Mouse (Mus musculus) hindbrain, postnatal 0 days (tissue): ENCODE measurements around the gene Slit3. TPM values are rescaled to one million over a fixed set of nuclear protein-coding genes. Genes with fewer than 3 reads are reported as not detected.

Experiments used
- ATAC-seq: fragments of 200-750 bp; cut with Nextera tagmentation; 2 replicates; pipeline ENCODE4 v1.8.0; 2017; ENCODE audit warnings: mild to moderate bottlenecking, moderate TSS enrichment, moderate library complexity
- DNase-seq: peaks from one replicate; pipeline ENCODE4 v3.0.0-alpha.2; 2015; ENCODE audit warnings: low spot score
- H3K27ac ChIP-seq: fragments of 300-500 bp; sonication (generic); 2 replicates; pipeline ENCODE4 v1.5.1; 2014; ENCODE audit warnings: mild to moderate bottlenecking
- H3K27me3 ChIP-seq: fragments of 300-500 bp; sonication (generic); 2 replicates; pipeline ENCODE4 v1.6.1; 2014; ENCODE audit warnings: low read length, mixed read lengths; ENCODE audit not compliant: insufficient read depth
- H3K36me3 ChIP-seq: fragments of 300-500 bp; sonication (generic); 2 replicates; pipeline ENCODE4 v1.6.1; 2014; ENCODE audit warnings: low read length, mixed read lengths; ENCODE audit not compliant: insufficient read depth
- H3K4me1 ChIP-seq: fragments of 300-500 bp; sonication (generic); 2 replicates; pipeline ENCODE4 v1.6.1; 2014; ENCODE audit warnings: antibody characterized with exemption, low read length, mixed read lengths; ENCODE audit not compliant: insufficient read depth
- H3K4me2 ChIP-seq: fragments of 300-500 bp; sonication (generic); 2 replicates; pipeline ENCODE4 v1.6.1; 2014; ENCODE audit warnings: low read depth, mild to moderate bottlenecking, low read length, moderate library complexity, mixed read lengths
- H3K4me3 ChIP-seq: fragments of 300-500 bp; sonication (generic); 2 replicates; pipeline ENCODE4 v1.5.1; 2014; ENCODE audit warnings: low read length
- H3K9ac ChIP-seq: fragments of 300-500 bp; sonication (generic); replicated peaks from 2 replicates; pipeline ENCODE4 v1.6.1; 2014; ENCODE audit warnings: mild to moderate bottlenecking, low read length, moderate library complexity, mixed read lengths
- H3K9me3 ChIP-seq: fragments of 300-500 bp; sonication (generic); 2 replicates; pipeline ENCODE4 v1.6.1; 2016; ENCODE audit warnings: low read length, mixed read lengths
- CTCF ChIP-seq: IDR thresholded peaks from 2 replicates; pipeline ENCODE4 v1.5.1; 2016; ENCODE audit warnings: antibody characterized with exemption, control low read depth, low read depth
- WGBS: fragments of 180-500 bp; shearing (Covaris S2); extraction: QIAGEN DNeasy Blood & Tissue Kit; methylation state at CpG from one replicate; pipeline ENCODE4 v1.1.7; 2014; 5-methylcytosine and 5-hydroxymethylcytosine counted together
- polyA plus RNA-seq: library from polyadenylated mRNA; unstranded; fragments of >200 nt; fragmentation: Nextera tagmentation; extraction: Ambion mirVana; gene quantifications from 2 replicates; pipeline ENCODE4 v1.2.1, GENCODE M21; 2015
- total RNA-seq: library from RNA; depleted of rRNA; stranded (reverse); fragments of >200 nt; gene quantifications from 2 replicates; pipeline ENCODE4 v1.2.3, GENCODE M21; 2014

Slit3 gene
- total and polyA plus RNA-seq, 2 experiments from 2014 or later = 4.9 to 13.4 TPM

DNA sequence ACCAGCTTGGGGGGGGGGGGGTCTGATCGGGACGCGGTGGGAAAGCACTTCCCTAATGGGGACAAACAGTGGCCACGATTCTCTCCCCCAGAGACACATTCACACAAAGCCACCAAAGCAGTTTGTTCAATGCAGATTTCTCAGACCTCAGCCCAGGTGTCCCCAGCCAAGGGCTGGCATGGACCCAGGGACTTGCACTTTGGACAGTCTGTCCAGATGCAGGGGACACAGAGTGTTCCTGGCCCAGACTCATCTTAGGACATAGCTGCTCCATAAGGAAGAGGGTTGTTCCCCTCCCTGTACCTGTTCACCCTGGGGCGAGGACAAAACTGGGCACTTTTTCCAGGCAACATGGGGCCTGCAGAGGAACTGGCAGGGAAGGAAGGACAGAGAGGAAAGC, 577.9 kb downstream of the Slit3 start:
- WGBS = 78% methylated on average over 5 of the region's 5 CpGs

DNA sequence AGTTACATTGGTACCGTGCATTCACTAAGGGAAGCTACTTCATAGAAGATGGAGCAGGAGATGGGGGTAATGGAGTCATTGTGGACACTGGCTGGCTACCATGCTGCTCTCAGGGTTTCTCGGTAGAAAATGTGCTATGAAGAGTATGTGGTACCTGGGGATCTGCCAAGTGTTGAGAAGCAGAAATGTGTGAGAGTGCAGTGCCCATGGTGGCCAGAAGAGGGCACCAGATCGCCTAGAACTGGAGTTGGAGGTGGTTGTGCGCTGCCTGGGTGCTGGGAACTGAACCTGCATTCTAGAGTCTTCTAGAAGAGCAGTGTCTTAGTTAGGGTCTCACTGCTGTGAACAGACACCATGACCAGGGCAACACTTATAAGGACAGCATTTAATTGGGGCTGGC, 582.4 kb downstream of the Slit3 start:
- DNase-seq (no peak), ATAC-seq (no peak)
- H3K9ac ChIP-seq = no peak overlapping the region
- H3K27me3 ChIP-seq = no peaks in the 10 kb centered on the region
- H3K4me1 ChIP-seq = no peaks in the 10 kb centered on the region
- no peak overlapping the region for H3K4me2 ChIP-seq
- no peak overlapping the region for H3K4me3 ChIP-seq
- no peak overlapping the region for H3K27ac ChIP-seq
- H3K36me3 ChIP-seq = no peaks in the 10 kb centered on the region
- H3K9me3 ChIP-seq = no peaks in the 10 kb centered on the region
- peak; percentile 49; the same call in 1 of the 2 replicates for TF ChIP-seq CTCF
- WGBS = 76% methylated on average over 4 of the region's 4 CpGs

More for the DNA sequence above, 577.9 kb downstream of the Slit3 start:
- no peak for TF ChIP-seq CTCF
- no peaks in the 10 kb centered on the region for H3K4me1 ChIP-seq
- H3K9me3 ChIP-seq = no peaks in the 10 kb centered on the region
- no peak for ATAC-seq
- no peak overlapping the region for H3K9ac ChIP-seq
- H3K27me3 ChIP-seq = no peaks in the 10 kb centered on the region
- no peaks in the 10 kb centered on the region for H3K36me3 ChIP-seq
- no peak overlapping the region for H3K4me2 ChIP-seq
- H3K4me3 ChIP-seq = no peak overlapping the region
- H3K27ac ChIP-seq = no peak overlapping the region
- DNase-seq = no peak

DNA sequence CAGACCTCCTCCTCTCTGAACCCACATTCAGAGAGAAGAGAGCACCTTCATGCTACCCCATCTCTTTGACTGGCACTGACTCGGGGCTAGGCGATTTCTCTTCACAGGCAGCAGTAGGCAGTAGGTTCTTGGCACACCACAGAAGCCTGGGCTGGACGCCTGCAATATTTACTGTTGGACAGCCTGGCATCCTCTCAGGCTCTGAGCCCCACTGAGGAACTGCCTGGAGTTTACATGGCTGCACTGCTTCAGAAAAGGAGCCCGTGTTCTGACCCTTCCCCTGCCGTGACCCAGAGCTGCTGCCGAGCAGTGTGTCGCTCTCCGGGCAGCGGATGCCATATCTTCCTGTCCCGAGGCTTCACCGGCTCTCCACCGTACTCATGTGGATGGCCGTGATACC, 583.4 kb downstream of the Slit3 start:
- Histone ChIP-seq H3K4me3 (no peak overlapping the region), H3K27me3 (no peaks in the 10 kb centered on the region), H3K4me2 (no peak overlapping the region), H3K9ac (no peak overlapping the region), H3K36me3 (no peaks in the 10 kb centered on the region), H3K9me3 (no peaks in the 10 kb centered on the region), H3K4me1 (no peaks in the 10 kb centered on the region), H3K27ac (no peak overlapping the region)
- DNase-seq (no peak), ATAC-seq (no peak)
- WGBS = 93% methylated on average over 13 of the region's 13 CpGs
- TF ChIP-seq CTCF = no peak

DNA sequence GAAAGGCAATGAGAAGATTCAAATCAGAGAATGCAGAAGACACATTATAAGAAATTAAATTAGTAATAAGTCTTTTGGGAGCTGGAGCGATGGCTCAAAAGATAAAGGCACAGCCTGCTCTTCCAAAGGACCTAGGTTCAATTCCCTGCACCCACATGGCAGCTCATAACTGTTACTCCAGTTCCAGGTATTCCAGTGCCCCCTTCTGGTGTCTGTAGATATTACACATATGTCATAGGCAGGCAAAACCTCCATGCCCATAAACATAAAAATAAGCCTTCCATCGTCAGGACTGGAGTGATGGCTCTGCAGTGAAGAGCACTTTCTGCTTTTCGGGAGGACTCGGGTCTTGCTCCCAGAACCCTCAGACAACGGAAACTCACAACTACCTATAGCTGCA, 583.9 kb downstream of the Slit3 start:
- no peaks in the 10 kb centered on the region for H3K4me1 ChIP-seq
- TF ChIP-seq CTCF = peak; percentile 19; the same call in 1 of the 2 replicates
- 95% methylated on average over 5 of the region's 5 CpGs for WGBS
- no peak overlapping the region for H3K4me2 ChIP-seq
- no peaks in the 10 kb centered on the region for H3K9me3 ChIP-seq
- H3K36me3 ChIP-seq = no peaks in the 10 kb centered on the region
- ATAC-seq = no peak
- H3K9ac ChIP-seq = no peak overlapping the region
- H3K27me3 ChIP-seq = no peaks in the 10 kb centered on the region
- no peak overlapping the region for H3K27ac ChIP-seq
- DNase-seq = no peak
- no peak overlapping the region for H3K4me3 ChIP-seq

GRCm38 (mm10) chr11:35707431-35707830, 586.4 kb downstream of the Slit3 start:
- ATAC-seq (no peak), DNase-seq (no peak)
- Histone ChIP-seq H3K36me3 (no peaks in the 10 kb centered on the region), H3K9ac (no peak overlapping the region), H3K27ac (no peak overlapping the region), H3K4me2 (no peak overlapping the region), H3K27me3 (no peaks in the 10 kb centered on the region), H3K4me3 (no peak overlapping the region), H3K4me1 (no peaks in the 10 kb centered on the region), H3K9me3 (no peaks in the 10 kb centered on the region)
- 95% methylated on average over 12 of the region's 12 CpGs for WGBS
- no peak for TF ChIP-seq CTCF

DNA sequence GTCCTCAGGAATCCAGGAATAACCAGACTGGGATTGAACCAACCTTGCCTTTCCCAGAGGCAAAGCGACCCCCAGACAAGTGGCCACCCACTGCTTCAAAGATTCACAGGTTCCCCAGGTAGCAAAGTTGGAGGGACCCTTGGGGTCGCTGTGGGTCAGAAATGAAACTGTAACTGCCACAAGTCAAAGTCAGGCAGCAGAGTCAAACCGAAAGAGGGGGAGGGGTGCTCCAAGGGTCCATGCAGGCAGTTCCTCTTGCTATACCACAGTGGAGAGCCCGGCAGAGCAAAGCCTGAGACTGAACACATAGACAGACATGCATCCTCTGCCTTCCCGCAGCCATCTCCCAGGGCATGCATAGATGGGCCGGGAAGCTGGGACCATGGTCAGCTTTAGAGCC, 590.3 kb downstream of the Slit3 start:
- Histone ChIP-seq H3K27ac (no peak overlapping the region), H3K4me3 (no peak overlapping the region), H3K27me3 (no peaks in the 10 kb centered on the region), H3K9ac (no peak overlapping the region), H3K36me3 (no peaks in the 10 kb centered on the region), H3K4me2 (no peak overlapping the region), H3K4me1 (no peaks in the 10 kb centered on the region), H3K9me3 (no peaks in the 10 kb centered on the region)
- no peak for ATAC-seq
- no peak for TF ChIP-seq CTCF
- no peak for DNase-seq
- 89% methylated on average over 6 of the region's 6 CpGs for WGBS

- Histone ChIP-seq H3K27me3 (no peaks in the 10 kb centered on the region), H3K9me3 (no peaks in the 10 kb centered on the region), H3K27ac (no peak overlapping the region), H3K9ac (no peak overlapping the region), H3K4me1 (no peaks in the 10 kb centered on the region), H3K4me2 (no peak overlapping the region), H3K36me3 (no peaks in the 10 kb centered on the region), H3K4me3 (no peak overlapping the region)
- no peak for TF ChIP-seq CTCF
- ATAC-seq (no peak), DNase-seq (no peak)
- WGBS = 86% methylated on average over 1 of the region's 1 CpGs
Measured at GRCm38 (mm10) chr11:35718881-35719280, 597.9 kb downstream of the Slit3 start.
